Mouse (Mus musculus) ZHBTc4 (cell line): ENCODE data around the gene Efcab2.

Experiments
- DNase-seq: peaks from one replicate; pipeline ENCODE4 v3.0.0-alpha.2; 2011; ENCODE audit warnings: low read depth, low spot score

Efcab2 gene

GRCm38 (mm10) chr1:178405951-178406711, at the start of gene Efcab2:
TSS of gene Efcab2 (plus strand) at chr1:178406085.
- peak; percentile 97 for DNase-seq

- peak; percentile 70 for DNase-seq
Observed at GRCm38 (mm10) chr1:178357776-178358710, 47.8 kb upstream of the Efcab2 start.

GRCm38 (mm10) chr1:178360264-178360663, 45.6 kb upstream of the Efcab2 start:
- peak; percentile 96 for DNase-seq

DNA sequence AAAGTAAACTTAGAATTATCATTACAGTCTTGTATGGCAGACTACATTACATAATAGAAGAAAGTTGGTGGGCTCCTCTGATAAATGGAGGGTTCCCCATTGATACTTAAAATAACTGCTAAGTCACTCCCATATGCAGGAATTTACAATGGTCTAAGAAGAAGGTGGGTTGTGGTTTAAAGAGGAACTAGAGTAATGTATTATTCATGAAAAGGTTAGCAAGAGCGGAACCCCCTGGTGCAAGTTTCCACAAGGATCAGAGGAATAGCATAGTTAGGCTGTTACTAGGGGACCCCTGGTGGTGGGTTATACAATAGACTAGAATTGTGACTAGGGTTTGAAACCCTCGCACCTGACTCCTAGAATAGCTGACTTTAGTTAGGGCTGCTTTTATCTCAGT, 45.2 kb upstream of the Efcab2 start:
- peak; percentile 96 for DNase-seq

GRCm38 (mm10) chr1:178365171-178365570, 40.7 kb upstream of the Efcab2 start:
- DNase-seq: peak; percentile 32

- DNase-seq: no peak
Observed at GRCm38 (mm10) chr1:178368121-178368520, 37.8 kb upstream of the Efcab2 start.

DNA sequence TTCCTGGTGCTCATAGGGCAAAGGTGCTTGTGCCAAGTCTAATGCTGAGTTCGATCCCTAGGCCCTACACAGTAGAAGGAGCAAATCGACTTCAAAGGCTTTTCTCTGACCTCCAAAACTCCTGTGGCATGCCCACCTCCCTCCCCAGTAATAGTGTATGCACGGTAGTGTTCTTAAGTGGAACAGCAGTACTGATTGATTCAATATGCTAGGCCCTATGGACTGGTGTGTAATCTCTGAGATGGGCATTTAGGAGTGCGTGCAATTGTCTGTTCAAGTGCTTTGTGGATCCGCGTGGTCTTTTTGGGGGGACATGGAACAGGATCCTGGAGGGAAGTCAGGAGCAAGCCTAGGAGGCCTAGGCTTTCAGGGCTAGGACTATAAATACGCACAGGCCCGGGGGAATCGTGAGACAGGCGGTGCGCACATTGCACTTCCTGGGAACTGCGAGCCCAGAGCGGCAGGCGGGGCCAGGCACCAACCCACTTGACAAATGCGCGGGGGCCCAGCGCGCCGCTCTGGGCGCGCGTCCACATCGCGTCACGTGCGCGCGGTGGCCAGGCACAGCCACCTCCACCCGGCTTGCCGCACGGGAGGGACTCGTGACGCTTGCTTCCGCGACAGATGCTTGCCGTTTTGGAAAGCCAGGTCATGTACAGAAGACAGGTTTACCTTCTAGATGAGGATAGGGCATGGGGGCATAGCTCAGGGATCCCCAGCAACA, 37.2 kb upstream of the Efcab2 start:
- peak; percentile 96 for DNase-seq

- peak; percentile 73 for DNase-seq
Observed at GRCm38 (mm10) chr1:178369272-178369651, 36.6 kb upstream of the Efcab2 start.

- no peak for DNase-seq
Observed at GRCm38 (mm10) chr1:178372681-178373080, 33.2 kb upstream of the Efcab2 start.

DNA sequence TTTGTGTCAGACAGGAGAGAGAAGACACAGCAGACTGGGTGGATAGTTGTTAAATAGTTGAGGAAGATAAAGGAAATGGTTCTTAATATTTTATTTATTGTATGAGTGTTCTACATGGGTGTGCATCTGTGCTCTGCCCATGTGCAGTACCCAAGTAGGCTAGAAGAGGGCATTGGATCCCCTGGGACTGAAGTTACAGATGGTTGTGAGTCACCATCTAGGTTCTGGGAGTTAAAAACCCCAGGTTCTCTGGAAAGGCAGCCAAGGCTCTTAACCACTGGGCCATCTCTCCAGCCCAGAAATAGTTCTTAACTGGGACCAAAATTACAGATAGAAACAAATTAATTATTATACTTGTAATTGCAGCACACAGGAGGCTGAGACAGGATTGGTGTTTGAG, 30.5 kb upstream of the Efcab2 start:
- no peak for DNase-seq

GRCm38 (mm10) chr1:178376061-178376460, 29.8 kb upstream of the Efcab2 start:
- DNase-seq: peak; percentile 71

- no peak for DNase-seq
Observed at GRCm38 (mm10) chr1:178376907-178377306, 29.0 kb upstream of the Efcab2 start.

- no peak for DNase-seq
Observed at GRCm38 (mm10) chr1:178378115-178378514, 27.8 kb upstream of the Efcab2 start.

DNA sequence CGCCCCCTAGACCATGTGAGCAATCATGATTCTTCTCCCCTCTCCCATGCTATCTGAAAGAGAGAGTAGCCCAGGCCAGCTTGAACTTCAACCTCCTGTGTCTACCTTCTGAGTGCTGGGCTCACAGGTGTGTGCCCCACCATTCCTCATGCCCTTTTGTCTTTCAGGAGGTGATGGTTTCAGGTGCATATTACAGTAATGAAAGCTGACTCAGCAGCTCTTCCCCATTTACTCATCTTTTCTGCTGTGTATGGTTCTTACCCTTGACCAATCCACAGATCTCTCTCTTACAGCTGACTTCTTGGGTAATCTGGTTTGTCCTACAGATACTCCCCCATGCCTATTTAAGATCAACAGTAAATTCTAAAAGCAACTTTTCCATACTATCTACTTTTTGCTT, 26.7 kb upstream of the Efcab2 start:
- no peak for DNase-seq

GRCm38 (mm10) chr1:178382165-178382564, 23.7 kb upstream of the Efcab2 start:
- DNase-seq: no peak

DNA sequence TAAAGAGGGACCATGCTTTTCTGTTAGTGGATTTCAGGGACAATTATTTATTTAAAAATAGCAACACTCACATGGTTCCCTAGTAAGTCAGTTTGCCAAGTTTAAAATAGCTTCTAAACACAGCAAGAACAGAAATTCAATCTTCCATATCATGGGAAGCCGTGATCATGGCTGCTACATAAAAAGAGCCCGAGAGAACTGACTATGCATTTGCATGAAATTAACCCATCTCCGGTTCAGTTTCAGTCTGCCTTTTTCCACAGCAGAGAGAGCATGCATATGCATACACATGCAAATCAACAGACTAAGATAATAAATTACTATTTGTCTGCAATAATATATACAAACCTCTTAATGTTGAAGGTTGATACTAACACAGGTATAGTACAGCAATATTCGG, 17.1 kb upstream of the Efcab2 start:
- no peak for DNase-seq

DNA sequence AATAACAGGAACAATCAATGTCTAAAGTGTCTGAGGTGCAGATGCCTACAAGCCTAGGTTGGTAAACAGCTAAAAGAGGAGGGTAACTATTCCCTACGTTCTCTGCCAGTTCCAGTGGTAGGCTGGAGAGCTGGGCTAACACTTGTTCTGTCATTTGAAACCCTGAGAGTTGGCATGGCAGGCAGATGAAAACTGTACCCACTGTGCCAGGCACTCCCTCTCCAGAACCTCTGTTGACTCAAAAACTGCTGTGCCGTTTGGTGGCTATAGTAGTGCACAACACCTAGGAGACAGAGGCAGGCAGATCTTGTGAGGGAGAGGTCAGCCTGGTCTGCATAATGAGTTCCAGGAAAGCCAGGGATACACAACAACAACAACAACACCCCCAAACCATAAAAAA, 16.5 kb upstream of the Efcab2 start:
- no peak for DNase-seq

GRCm38 (mm10) chr1:178392970-178393369, 12.9 kb upstream of the Efcab2 start:
- no peak for DNase-seq

GRCm38 (mm10) chr1:178395091-178395490, 10.8 kb upstream of the Efcab2 start:
- DNase-seq: no peak

DNA sequence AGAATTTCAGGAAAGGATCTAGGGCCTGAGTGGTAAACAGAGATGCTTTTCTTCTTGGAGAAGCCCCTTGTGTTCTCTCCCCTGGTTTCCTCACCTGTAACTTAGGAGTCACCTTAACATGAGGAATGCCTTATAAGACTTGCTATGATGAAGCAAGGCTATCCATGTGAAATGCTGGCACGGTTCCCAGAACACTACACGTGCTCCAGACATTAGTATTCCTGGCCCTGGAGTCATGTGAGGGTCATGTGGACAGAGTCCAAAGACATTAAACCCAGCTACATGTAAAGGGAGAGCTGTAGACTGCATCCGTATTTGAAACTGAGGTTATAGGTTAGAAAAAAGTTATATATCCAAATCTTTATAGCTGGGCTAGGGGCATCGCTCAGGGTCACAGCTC, 9.5 kb upstream of the Efcab2 start:
- no peak for DNase-seq

- no peak for DNase-seq
Observed at GRCm38 (mm10) chr1:178399879-178400278, 6.0 kb upstream of the Efcab2 start.

DNA sequence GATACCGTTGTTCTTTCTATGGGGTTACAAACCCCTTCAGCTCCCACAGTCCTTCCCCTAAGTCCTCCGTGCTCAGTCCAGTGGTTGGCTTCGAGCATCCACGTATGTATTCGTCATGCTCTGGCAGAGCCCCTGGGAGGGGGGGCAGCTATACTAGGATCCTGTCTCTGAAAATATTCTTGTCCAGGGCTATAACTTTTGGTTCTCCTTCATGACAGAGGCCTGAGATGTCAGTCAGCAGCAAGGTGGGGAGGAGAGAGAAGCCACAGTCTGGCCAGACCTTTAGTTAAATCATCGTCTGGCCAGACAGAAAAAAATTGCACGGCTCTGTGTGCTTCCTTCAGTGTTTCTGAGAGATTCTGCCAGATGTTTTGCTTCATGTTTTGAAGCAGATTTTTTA, 5.2 kb upstream of the Efcab2 start:
- no peak for DNase-seq
